Mouse (Mus musculus) induced T-regulatory cell, adult 2 months (primary cell): ENCODE measurements at regions not wholly inside any gene's neighbourhood (a gene's known extent, or its start where the extent isn't known, plus 50 kb on each side); places are given as distances from the start of the nearest gene placed in this dataset.

ENCODE experiments used
- DNase-seq: peaks from one replicate; pipeline ENCODE4 v3.0.0-alpha.2; 2012; ENCODE audit warnings: low read depth

DNA sequence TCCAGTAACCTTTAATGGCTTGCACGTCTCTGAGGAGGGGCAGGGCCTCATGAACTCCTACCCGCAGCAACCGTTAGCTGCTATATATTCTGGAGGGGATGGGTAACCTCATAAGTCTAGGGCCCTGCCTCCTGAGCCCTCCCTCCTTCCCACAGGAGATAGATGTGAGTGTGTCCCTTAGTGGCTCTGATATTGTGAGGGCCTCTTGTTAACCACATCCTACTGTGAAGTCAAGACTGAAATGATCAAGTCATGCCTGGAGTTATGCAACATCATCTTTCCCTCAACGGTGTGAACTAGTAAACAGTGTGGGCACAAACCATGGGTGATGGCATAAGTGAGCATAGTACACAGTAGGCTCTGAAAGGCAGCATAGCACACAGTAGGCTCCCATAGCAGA, 255.8 kb upstream of the Sdk2 start:
- peak; percentile 37 for DNase-seq

DNA sequence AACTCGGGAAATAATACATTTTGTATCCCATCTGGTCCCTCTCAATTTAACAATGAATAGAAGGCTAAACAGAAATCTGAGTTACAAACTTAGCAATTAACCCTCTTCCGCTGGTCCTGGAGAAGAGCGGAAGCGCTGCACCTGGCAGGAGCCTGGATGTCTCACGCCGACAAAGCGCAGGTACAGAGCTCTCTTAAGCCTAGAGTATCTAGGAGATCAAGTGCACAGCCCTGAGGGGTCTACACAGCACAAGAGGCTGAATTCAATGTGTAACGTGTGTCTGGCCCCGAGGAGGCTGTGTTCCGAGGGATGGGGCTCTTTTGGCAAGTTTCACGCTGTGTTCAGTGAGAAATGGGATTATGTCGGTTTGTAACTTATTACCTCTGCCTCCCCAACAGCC, 255.1 kb upstream of the Sdk2 start:
- no peak for DNase-seq

DNA sequence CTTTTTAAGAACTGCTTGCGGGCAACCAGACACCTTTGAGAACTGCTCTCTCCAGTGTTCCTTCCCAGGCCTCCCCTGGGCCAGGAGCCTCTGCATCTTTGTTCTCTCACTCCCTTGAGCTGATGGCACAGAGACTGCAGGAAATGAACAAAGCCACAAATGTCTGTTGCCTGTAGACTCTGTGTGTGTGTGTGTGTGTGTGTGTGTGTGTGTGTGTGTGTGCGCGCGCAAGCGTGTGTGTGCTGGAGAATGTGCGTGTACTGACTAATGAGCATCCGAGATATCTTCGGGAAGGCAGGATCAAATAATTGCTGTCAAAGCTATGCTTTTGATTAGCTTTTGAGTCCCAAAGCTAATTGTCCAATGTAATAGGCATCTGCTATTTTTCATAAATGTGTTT, 254.7 kb upstream of the Sdk2 start:
- peak; percentile 50 for DNase-seq

DNA sequence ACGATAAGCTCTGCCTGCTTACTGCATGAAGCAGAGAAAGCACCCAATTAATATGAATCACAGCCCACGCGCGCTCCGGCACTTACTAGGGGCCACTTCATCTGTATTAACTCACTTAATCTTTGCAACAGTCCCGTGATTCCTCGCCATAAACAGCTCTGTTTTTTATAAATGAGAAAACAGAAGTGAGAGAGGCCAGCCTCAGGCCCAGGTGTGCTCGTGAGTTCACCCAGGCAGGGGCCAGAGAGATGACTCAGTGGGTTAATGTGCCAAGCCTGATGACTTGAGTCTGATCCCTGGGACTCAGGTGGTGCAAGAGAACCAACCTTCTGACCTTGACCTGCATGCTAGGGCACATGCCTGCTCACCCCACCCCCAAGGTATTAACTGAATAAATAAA, 248.4 kb upstream of the Sdk2 start:
- no peak for DNase-seq

DNA sequence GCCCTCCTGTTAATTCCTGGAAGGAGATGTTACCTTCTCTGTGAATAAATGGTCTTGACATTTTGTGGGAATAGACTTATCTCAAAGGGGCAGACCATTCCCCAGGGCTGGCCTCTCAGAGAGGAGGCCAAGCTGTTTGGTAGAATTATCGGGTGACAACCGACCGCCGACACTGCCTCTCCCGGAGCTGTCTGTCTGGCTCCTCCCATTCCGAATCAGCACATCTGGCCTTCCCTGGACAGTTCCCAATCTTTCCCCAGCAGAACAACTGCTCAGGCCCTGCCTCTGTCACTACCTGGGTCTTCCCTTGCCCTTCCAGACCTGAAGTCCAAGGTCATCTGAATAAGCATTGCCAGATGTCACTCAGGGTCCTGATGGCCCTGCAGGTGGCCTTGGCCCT, 246.8 kb upstream of the Sdk2 start:
- no peak for DNase-seq

DNA sequence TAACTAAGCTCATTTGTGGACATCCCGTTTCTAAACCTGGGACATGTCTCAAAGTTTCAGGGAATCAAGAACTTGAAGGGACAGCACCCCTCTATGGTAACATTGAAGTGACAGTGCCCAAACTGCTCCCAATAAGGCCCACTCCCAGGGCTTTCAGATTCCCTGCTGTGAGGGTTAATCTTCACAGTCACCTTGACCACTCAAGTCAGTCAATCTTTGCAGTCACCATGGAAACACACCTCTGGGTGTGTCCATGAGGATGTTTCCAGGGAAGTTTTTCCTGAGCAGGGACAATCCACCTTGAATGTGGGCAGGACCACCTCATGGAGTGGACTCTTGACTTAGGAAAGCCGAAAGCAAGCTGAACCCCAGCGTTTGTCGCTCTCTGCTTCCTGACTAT, 244.8 kb upstream of the Sdk2 start:
- DNase-seq = no peak

DNA sequence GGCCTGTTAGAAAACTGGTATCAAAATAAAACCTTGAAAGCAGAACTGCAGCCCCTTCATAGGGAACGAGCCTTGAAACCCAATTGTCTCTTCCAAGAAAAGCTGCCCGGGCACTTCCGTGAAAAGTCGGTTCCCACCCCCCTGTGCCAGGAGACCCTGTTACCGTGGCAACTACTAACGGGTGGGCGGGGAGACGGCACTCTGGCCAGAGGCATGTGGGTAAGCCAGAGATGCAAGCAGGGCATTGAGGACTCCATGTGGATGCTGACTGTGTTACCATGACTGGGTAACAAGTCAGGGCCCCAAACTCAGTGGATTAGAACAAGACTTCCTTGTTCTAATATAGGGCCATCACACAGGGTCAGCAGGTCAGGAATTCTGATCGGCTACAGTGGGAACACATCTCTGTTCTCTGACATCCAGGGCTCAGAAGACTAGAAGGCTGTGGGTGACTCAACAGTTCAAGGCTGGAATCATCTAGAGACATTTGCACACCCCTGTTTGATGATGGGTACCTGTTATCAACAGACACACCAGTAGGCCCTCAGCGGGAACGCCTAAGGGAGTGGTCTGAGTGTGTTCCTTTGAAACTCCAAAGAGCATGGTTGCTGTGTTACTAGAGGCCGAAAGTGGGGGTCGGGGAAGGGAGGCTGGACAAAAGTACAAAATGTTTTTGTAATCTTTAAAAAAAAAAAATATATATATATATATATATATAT, 236.9 kb upstream of the Sdk2 start:
- no peak for DNase-seq

DNA sequence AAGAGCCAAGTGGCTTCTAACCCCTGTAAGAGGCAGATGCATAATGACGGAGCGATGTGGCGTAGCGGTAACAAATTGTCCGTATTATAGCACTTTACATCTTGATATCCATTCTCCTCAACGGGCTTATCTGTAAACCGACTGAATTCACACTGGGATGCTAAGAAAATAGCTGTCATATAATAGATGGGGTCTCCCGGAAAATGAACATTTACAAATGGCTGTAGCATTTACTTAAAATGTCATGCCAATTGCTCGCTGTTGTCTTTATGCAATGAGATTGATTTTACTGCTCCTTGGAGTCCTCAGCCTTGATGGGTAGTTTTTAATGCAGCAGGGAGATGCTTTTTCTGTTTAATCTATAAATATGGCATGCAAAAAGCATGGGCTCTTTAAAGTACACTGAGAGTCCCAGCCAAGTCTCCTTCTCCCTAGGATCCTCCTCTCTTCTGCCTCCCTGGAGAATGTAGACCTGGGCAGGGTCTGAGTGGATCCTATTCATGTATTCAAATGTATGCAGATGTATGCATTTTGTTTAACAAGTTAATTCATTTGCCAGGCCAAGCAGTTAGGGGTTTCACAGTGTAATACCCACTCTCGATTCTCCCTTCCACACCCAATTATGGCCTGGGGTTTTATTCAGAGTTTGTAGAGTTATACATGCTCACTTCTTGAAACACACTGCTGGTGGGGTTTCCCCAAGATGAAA, 233.9 kb upstream of the Sdk2 start:
- DNase-seq = no peak

DNA sequence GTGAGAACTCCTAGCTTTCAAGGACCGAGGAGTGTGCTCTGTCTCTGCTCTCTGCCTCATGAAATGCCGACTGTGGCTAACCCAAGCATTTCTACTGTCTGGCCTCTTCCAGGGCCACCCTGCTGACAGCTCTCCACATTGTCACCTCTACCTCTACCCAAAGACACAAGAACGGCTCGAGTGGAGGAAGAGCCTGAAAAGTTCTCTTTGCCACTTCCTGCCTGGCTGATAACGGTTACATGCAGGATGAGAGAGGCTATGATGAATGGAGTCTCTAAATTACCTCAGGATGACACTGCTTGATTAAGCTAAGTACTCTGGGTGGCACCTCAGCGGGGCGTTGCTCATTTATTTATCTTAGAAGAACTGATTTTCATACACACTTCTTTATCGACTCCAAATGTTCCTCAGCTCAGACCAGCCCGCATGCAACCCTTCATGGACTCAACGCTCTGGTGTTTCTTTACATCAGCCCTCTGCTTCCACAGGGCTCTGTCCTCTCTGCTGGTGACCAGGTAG, 230.0 kb upstream of the Sdk2 start:
- peak; percentile 18 for DNase-seq

DNA sequence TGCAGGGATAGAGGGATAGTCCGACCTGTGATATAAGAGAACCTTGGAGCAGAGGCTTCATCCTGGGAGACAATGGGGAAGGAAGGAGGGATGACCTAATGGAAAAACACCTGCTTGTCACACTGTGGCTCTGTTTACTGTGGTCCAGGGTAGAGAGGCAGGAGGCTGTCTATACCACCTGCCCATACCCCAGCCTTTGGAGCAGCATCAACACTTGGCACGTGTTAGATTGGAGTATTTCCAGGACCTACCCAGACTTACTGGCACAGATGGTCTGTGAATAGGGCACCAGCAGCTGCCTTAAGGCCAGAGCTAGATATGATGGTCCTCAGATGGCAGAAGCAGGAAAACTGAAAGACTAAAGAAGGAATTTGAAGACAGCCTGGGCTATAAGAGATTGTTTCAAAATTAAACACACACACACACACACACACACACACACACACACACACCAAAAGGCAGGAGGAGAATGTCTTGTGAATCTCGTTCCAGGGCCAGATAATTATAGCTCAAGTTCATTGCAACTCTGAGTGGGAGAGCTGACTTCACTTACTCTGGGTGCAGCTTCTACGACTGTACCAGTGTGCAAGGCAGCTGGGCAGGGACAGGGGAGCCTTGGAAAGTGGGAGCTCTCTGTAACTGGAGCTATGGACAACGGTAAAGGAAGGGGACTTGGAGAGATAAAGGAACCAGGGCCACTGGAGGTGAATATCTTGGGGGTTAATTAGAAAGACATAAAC, 227.8 kb upstream of the Sdk2 start:
- no peak for DNase-seq

DNA sequence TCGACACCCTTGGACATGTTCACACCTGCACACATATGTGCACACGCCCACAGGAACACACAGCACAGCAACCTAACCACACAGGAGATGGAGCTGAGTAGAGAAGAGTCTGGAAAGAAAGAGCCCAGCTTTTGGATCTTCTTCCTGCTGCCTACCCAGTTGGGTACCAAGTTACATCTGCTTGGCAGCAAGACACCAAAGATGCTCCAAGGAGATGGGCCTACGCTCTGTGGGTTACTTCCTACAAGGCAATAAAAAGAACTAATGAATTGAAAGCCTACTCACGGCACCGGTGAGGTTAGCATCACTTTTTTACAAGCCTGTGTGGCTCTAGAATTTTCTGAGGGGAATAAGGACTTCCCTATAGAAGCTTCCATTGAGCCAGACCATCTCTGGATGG, 224.4 kb upstream of the Sdk2 start:
- no peak for DNase-seq

DNA sequence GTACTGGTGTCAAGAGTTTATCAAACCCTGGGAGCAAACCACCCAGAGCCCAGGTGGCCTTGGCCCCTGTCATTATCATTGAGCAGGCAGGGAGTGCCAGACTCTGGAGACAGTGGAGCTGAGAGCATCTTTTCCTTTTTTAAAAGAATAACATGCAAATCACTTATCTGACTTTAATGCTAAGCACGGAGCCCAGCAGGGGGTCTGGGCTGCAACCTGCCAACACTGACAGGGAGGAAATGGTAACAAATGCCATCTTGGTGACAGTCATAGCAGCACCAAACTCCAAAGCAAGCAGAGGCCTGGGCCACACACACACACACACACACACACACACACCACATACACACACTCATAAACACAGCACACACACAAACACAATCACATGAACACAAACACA, 223.1 kb upstream of the Sdk2 start:
- DNase-seq = no peak

DNA sequence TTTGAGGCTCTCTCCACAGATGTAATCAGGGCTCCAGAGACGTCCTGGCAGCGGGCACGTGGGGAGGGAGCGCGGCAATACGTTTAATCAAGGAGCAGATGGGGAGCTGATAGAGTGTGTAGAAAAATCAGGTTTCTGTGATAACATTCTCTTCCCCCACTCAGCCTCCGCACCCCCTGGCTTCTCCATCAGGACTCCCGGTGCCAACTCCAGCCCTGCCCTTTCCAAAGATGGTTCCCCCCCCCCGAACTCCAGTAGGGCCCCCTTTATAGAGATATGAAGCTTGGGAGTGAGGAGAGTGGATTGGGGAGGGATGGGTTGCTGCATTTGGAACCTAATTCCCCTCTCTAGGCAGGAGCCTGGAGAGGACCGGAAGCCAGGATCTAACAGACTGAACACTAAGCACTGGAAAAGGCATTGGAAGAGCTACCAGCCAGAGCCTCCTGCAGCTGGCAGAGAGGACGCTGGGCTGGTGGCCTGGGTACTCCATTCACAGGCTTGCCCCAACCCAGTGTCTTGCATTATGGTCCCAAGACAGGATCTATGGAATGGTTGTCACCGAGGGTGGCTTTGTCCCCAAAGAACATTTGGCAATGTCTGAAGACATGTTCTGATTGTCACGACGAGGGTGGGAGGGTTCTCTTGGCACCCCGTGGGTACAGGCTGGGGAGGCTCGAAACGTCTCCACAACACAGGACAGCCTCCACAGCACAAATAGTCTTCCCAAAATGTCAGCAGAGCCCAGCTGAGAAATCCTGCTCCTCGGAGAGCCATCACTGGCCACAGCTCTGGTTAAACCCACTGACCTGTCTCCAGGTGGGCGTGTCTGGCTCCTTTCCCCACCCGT, 218.2 kb upstream of the Sdk2 start:
- no peak for DNase-seq

DNA sequence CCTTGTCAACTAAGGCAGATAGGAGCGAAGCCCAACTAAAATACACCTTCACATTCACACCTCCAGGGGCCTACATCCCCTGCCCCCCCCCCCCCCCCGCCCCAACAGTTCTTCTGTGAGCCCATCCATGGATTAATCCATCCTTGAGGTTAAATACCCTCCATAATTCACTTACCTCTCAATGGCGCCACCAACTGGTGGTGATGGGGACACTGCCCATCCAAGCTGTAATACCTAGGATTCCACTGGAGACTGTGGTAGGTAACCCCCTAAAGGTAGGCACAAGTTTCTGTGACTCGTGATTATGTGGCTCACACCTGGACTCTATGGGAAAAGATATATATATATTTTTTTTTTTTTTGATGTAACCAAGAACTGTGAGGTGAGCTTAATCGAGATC, 216.4 kb upstream of the Sdk2 start:
- DNase-seq = peak; percentile 39

DNA sequence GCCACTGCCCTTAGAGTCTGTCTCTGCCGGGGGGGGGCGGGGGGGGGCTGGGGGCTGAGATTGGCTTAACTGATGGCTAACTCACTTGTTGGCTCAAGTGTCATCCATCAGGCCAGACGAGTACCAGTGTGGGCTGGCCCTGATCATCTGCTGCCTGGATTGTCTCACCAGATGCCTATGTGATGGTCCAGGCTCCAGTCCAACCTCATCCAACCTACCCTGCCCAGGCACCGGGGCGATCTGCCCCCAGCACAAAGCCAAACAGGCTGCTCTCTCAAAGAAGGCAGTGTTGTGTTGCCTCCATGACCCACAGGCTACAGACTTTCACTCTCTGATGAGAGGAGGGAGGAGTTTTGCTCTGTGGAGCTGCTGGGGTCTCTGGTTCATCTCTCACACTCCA, 215.7 kb upstream of the Sdk2 start:
- DNase-seq = no peak

DNA sequence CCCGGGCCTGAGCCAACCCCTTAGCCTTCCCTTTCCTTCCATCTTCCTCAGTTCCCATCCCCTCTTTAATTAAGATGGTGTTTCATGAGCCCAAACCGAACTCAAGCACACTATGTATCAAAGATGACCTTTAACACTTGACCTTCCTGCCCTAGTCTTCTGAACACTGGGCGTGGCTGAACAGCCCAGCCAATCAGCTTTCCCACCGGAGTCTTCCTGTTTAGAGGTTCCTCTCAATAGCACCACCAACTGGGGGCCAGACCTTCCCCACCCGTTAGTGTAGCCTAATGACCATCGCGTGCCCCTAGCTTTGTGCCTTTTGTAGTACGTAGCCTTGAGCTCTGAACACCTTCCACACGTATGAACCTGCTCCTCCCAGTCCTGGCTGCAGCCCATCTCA, 215.0 kb upstream of the Sdk2 start:
- no peak for DNase-seq

DNA sequence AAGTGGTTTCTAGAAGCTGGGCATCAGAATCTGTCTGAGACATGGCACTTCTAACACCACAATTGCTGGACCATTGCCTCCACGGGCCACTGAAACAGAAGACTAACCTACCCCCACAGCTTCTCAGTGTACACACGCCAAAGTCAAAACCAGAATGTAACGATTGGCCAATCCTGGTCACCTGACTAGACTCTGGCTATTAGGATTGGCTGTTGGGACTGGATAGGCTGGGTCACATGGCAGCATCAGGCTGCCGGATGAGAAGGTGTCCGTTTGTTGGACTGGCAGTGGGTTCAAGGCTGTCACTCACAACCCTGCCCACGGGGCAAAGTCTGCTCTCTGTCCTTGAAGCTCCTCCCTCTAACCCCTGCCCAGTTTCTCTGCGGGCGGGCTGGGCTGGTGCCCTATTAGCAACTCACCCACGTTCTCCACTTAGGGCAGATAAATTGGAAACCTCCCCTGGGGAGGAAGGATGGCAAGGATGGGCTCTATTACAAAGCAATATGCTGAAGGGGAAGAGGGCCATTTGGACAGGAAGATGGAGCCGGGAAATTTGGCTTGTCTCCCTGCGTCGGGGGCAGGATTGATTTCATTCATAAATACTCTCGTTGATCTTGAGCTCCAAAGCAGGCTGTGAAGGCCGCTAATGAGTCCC, 214.3 kb upstream of the Sdk2 start:
- DNase-seq = no peak

DNA sequence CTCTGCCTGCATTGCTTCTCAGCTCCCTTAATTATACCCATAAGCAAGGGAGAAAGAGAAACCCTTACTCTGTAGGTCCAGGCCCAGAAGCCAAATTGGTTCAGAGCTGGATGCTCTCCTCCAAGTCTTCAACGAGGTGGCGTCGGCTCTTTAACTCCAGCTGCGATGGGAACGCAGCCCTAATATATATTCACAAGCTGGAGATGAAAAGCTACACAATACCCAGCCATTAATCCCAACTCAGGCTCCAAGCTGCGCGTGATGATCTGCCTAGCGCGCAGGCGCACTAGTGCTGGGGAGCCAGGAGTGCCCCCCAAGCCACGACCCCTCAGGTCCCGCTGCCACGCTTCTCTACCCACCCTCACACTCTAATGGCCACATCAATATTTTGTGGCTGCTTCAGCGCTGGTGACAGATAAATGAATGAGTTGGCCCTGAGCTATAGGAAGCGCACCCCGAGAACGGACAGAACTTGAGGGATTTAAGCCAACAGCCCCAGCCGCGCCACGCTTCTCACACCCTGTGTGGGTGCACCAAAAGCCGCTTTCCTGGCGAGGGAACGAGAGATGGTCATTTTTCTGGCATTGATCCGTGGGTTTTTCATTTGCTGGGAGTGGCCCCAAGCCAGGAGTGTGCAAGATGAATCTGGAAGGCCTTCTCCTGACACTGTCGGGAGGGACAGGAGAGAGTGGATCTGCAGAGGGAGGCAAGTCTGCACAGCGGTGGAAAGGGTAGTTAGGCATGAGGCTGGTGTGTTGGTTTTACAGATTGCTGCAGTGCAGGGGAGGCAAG, 210.9 kb upstream of the Sdk2 start:
- no peak for DNase-seq

DNA sequence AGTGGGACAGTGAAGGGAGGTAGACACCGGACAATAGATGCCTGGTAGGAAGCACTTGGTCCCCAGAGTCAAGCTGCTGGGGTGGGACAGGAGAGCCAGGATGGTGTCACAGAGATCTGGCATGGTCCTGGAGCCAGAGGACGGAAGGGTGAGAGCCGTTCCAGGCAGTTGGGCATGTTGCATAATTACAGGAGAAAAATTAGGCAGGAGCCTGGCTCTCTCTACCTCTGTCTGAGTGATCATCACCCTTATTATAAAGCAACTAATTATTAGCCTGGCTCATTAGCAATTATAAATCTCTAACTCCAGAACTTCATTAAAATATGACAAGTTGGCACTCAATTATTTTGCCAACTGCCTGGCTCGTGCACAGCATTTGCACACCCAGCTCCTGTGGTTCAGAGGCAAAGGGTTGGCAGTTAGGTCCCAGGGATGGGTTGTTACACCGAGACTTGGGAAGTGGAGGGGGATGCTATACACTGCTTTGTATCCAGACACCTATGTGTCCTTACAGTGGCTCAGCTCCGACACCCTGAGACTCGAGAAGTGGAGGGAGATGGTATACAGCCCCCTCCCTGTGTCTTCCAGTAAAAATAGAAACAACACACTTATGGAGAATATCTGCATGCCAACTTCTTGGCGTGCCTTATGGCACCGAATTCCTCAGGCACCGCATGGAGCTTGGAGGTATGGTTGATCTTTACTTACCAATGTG, 203.7 kb upstream of the Sdk2 start:
- no peak for DNase-seq

DNA sequence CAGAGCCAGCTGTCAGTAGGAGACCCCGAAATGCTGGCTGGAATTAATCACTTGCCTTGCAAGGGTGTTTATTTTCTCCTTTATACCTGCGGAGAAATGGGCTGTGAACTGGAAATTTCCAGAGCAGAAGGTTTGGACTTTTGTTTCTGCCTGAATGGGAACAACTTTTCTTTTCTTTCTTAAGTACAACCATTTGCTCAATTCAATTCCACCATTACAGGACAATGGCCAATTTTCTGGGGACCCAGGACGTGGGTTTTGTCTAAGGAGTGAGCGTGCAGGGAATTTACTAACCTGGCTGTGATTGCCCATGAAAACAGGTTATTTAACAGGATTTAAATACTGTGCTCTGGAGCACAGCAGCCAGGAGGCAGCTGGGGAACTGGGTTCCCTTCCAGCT, 195.1 kb upstream of the Sdk2 start:
- no peak for DNase-seq
